Mouse (Mus musculus) right cerebral cortex, postnatal 36 days (tissue): Measurements from ENCODE around the gene Mmp20.

Experiments
- DNase-seq, 2 experiments: peaks; one replicate each; pipeline ENCODE4 v3.0.0; 2022; ENCODE audit warnings: low spot score in 2 of 2, mixed read lengths in 1 of 2

The Mmp20 gene

GRCm38 (mm10) chr9:7627931-7628330 is at the start of gene Mmp20:
Gene Mmp20, plus strand, starts transcription at chr9:7628231.
- DNase-seq, result no peak

GRCm38 (mm10) chr9:7590063-7590462 is 38.0 kb upstream of the Mmp20 start:
- DNase-seq, result no peak

GRCm38 (mm10) chr9:7593272-7593812 is 34.7 kb upstream of the Mmp20 start:
- DNase-seq, result no peak

GRCm38 (mm10) chr9:7594816-7595540 is 33.1 kb upstream of the Mmp20 start:
- peak; percentile 75 to 76 for DNase-seq

GRCm38 (mm10) chr9:7602982-7603742 is 24.9 kb upstream of the Mmp20 start:
- peak; percentile 35 to 56 for DNase-seq

GRCm38 (mm10) chr9:7604005-7604404 is 24.0 kb upstream of the Mmp20 start:
- DNase-seq, result no peak

- DNase-seq, result no peak
Observed at GRCm38 (mm10) chr9:7605638-7606037, 22.4 kb upstream of the Mmp20 start.

GRCm38 (mm10) chr9:7622582-7622981 is 5.4 kb upstream of the Mmp20 start:
- no peak for DNase-seq

- DNase-seq, result no peak
Observed at GRCm38 (mm10) chr9:7633936-7634335, 5.9 kb downstream of the Mmp20 start.

- DNase-seq, result no peak
Observed at GRCm38 (mm10) chr9:7647901-7648300, 19.9 kb downstream of the Mmp20 start.

- no peak for DNase-seq
Observed at GRCm38 (mm10) chr9:7650397-7651180, 22.6 kb downstream of the Mmp20 start.

GRCm38 (mm10) chr9:7652351-7653085 is 24.5 kb downstream of the Mmp20 start:
- no peak for DNase-seq

GRCm38 (mm10) chr9:7657946-7658345 is 29.9 kb downstream of the Mmp20 start:
- DNase-seq, result no peak

- no peak for DNase-seq
Observed at GRCm38 (mm10) chr9:7659469-7660020, 31.5 kb downstream of the Mmp20 start.

GRCm38 (mm10) chr9:7661371-7661770 is 33.3 kb downstream of the Mmp20 start:
- no peak for DNase-seq

GRCm38 (mm10) chr9:7669674-7670073 is 41.6 kb downstream of the Mmp20 start:
- DNase-seq, result no peak

- DNase-seq, result no peak
Observed at GRCm38 (mm10) chr9:7672985-7673384, 45.0 kb downstream of the Mmp20 start.

GRCm38 (mm10) chr9:7678154-7678837 is 50.3 kb downstream of the Mmp20 start:
- DNase-seq, result no peak

- DNase-seq, result no peak
Observed at GRCm38 (mm10) chr9:7682081-7682618, 54.1 kb downstream of the Mmp20 start.

GRCm38 (mm10) chr9:7686024-7686423 is 58.0 kb downstream of the Mmp20 start:
- DNase-seq, result no peak
